Mouse (Mus musculus): ENCODE measurements around the gene Fyn. TPM values are rescaled to one million over a fixed set of nuclear protein-coding genes. Genes with fewer than 3 reads are reported as not detected.

The Fyn gene
- total and polyA plus RNA-seq, 3 experiments: 14.9 to 42.4 (median 19.9) TPM

DNA sequence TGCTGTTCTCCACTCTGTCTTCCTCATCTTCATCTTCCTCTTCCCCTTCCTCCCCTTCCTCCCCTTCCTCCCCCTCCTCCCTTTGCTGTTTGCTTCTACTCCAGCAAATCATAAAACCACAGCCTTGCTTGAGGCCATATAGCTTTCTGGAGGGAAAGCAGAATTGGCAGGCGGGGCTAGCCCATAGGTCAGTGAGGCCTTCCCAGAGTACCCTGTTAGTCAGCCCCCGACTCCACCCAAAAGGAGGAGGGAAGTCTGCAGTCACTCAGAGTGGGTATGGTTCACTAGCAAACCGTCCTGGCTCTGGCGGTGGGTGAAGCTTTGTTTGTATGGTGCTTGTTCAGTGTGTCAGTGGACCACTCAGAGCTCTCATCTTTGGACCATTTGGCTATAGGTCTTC lies 80.5 kb downstream of the Fyn start:
- Histone ChIP-seq H3K4me1 (ENCODE audit: control insufficient read depth in 1 of 2, insufficient read depth in 2 of 2) (peaks cover 0 to 13% of the 10 kb centered on the region in 2 experiments; a peak in 2 of 4 replicates), H3K36me3 (replicated peaks in 1 of 2; ENCODE audit: control insufficient read depth in 1 of 2, insufficient read depth in 1 of 2, low read length in 1 of 2) (peaks cover 0 to 23% of the 10 kb centered on the region in 2 experiments), H3K4me3 (replicated peaks in 1 of 3; ENCODE audit: low read depth in 2 of 3, low read length in 2 of 3, poor library complexity in 1 of 3) (no peak overlapping the region), H3K9me3 (replicated peaks; ENCODE audit: low read length) (no peaks in the 10 kb centered on the region), H3K27me3 (replicated peaks) (no peaks in the 10 kb centered on the region), H3K79me2 (replicated peaks; ENCODE audit: control insufficient read depth, extremely low read depth, insufficient read depth, poor library complexity, severe bottlenecking) (no peaks in the 10 kb centered on the region), H3K4me2 (ENCODE audit: insufficient read depth, low read depth, poor library complexity, severe bottlenecking) (no peak overlapping the region), H3K27ac (ENCODE audit: insufficient read depth, low read depth) (no peak overlapping the region), H3K9ac (ENCODE audit: insufficient read depth, low read depth) (no peak overlapping the region)
- no peak for DNase-seq (ENCODE audit: extremely low read depth)
- dilution Hi-C loops (cut with MboI; ENCODE audit: extremely low pct_ligation_motif_present, extremely low pct_unique_long_range_greater_than_20kb, low sequenced_read_pairs) (no loop called here), in situ Hi-C loops (cut with MboI; ENCODE audit: low pct_ligation_motif_present, low pct_unique_long_range_greater_than_20kb, low sequenced_read_pairs) (no loop called here)
- no peak for TF ChIP-seq POLR2AphosphoS2 (IDR thresholded peaks at IDR 0.05; ENCODE audit: low read depth, low read length)
- TF ChIP-seq NELFE (IDR thresholded peaks at IDR 0.05; ENCODE audit: low read depth, low read length): no peak
- no peak for TF ChIP-seq SMC3 (IDR thresholded peaks at IDR 0.05; ENCODE audit: low read depth, low read length)
- TF ChIP-seq BHLHE40 (IDR thresholded peaks at IDR 0.05; ENCODE audit: low read depth, low read length): no peak
- TF ChIP-seq HCFC1 (IDR thresholded peaks at IDR 0.05; ENCODE audit: low read depth, low read length): no peak
- TF ChIP-seq JUND (conservative IDR thresholded peaks at IDR 0.05; ENCODE audit: low read depth, low read length): no peak
- no peak for TF ChIP-seq CHD1 (IDR thresholded peaks at IDR 0.05; ENCODE audit: low read depth, low read length)
- TF ChIP-seq MAZ (IDR thresholded peaks at IDR 0.05; ENCODE audit: low read depth, low read length): no peak
- TF ChIP-seq CHD2 (IDR thresholded peaks at IDR 0.05; ENCODE audit: low read length): no peak
- no peak for TF ChIP-seq RCOR1 (conservative IDR thresholded peaks at IDR 0.05; ENCODE audit: low read depth, low read length)
- no peak for TF ChIP-seq JUN (IDR thresholded peaks at IDR 0.05; ENCODE audit: insufficient read depth, low read depth, low read length)
- no peak for TF ChIP-seq ZC3H11A (IDR thresholded peaks at IDR 0.05; ENCODE audit: low read depth, low read length)
- no peak for TF ChIP-seq ZMIZ1 (IDR thresholded peaks at IDR 0.05; ENCODE audit: low read depth, low read length)
- no peak for TF ChIP-seq ZNF384 (IDR thresholded peaks at IDR 0.05; ENCODE audit: low read depth, low read length)
- TF ChIP-seq GABPA (IDR thresholded peaks at IDR 0.05; ENCODE audit: insufficient replicate concordance, low read depth, low read length): no peak
- no peak for TF ChIP-seq MEF2A (IDR thresholded peaks at IDR 0.05; ENCODE audit: borderline replicate concordance, low read depth, low read length)
- no peak for TF ChIP-seq USF1 (IDR thresholded peaks at IDR 0.05; ENCODE audit: low read depth, low read length)
- TF ChIP-seq TBP (conservative IDR thresholded peaks at IDR 0.05; ENCODE audit: low read depth, low read length): no peak

DNA sequence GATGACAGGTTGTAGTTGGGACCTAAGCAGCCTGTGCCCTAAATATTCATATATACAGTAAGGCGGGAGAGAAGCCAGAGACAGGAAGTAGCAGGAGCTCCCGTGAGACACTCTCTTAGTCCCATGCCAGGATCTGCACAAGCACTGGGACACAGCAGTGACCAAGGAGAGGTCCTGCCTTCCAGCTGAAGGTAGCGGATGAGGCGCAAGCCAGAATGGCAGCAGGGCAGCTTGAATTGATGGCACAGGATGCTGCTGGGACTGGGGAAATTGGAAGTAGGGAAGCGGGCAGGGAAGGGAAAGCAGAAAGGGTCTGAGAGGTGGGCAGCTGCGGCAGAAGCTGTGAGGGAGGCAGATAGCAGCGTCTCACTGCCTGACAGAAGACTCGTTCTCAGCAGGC lies 81.7 kb downstream of the Fyn start:
- in situ Hi-C loops (cut with MboI; ENCODE audit: low pct_ligation_motif_present, low pct_unique_long_range_greater_than_20kb, low sequenced_read_pairs) (no loop called here), dilution Hi-C loops (cut with MboI; ENCODE audit: extremely low pct_ligation_motif_present, extremely low pct_unique_long_range_greater_than_20kb, low sequenced_read_pairs) (no loop called here)
- TF ChIP-seq IRF4 (IDR thresholded peaks at IDR 0.05; ENCODE audit: low read depth, low read length): no peak
- TF ChIP-seq POLR2AphosphoS2 (IDR thresholded peaks at IDR 0.05; ENCODE audit: low read depth, low read length): no peak
- TF ChIP-seq RAD21 (IDR thresholded peaks at IDR 0.05; ENCODE audit: low read depth, low read length): no peak
- no peak for TF ChIP-seq MAZ (IDR thresholded peaks at IDR 0.05; ENCODE audit: low read depth, low read length)
- TF ChIP-seq POLR2A (IDR thresholded peaks at IDR 0.05; ENCODE audit: low read depth, low read length): no peak
- no peak for TF ChIP-seq MAX (IDR thresholded peaks at IDR 0.05; ENCODE audit: low read length)
- no peak for TF ChIP-seq TBP (conservative IDR thresholded peaks at IDR 0.05; ENCODE audit: low read depth, low read length)
- TF ChIP-seq RCOR1 (conservative IDR thresholded peaks at IDR 0.05; ENCODE audit: low read depth, low read length): no peak
- TF ChIP-seq MYC (IDR thresholded peaks at IDR 0.05; ENCODE audit: low read depth, low read length): no peak
- no peak for TF ChIP-seq ZC3H11A (IDR thresholded peaks at IDR 0.05; ENCODE audit: low read depth, low read length)
- no peak for TF ChIP-seq ELF1 (IDR thresholded peaks at IDR 0.05; ENCODE audit: low read depth, low read length)
- TF ChIP-seq ZNF384 (IDR thresholded peaks at IDR 0.05; ENCODE audit: low read depth, low read length): no peak
- Histone ChIP-seq H3K9ac (ENCODE audit: insufficient read depth, low read depth) (no peak overlapping the region), H3K4me3 (replicated peaks in 1 of 3; ENCODE audit: low read depth in 2 of 3, low read length in 2 of 3, poor library complexity in 1 of 3) (no peak overlapping the region), H3K79me2 (replicated peaks; ENCODE audit: control insufficient read depth, extremely low read depth, insufficient read depth, poor library complexity, severe bottlenecking) (no peaks in the 10 kb centered on the region), H3K27ac (ENCODE audit: insufficient read depth, low read depth) (no peak overlapping the region), H3K27me3 (replicated peaks) (no peaks in the 10 kb centered on the region), H3K4me2 (ENCODE audit: insufficient read depth, low read depth, poor library complexity, severe bottlenecking) (no peak overlapping the region), H3K9me3 (replicated peaks; ENCODE audit: low read length) (no peaks in the 10 kb centered on the region), H3K4me1 (ENCODE audit: control insufficient read depth in 1 of 2, insufficient read depth in 2 of 2) (peaks cover 0 to 25% of the 10 kb centered on the region in 2 experiments; a peak in 2 of 4 replicates), H3K36me3 (replicated peaks in 1 of 2; ENCODE audit: control insufficient read depth in 1 of 2, insufficient read depth in 1 of 2, low read length in 1 of 2) (peaks cover 0 to 23% of the 10 kb centered on the region in 2 experiments)
- DNase-seq (ENCODE audit: extremely low read depth): no peak
